Mouse (Mus musculus): Measurements from ENCODE around the gene Iqcg.

DNA sequence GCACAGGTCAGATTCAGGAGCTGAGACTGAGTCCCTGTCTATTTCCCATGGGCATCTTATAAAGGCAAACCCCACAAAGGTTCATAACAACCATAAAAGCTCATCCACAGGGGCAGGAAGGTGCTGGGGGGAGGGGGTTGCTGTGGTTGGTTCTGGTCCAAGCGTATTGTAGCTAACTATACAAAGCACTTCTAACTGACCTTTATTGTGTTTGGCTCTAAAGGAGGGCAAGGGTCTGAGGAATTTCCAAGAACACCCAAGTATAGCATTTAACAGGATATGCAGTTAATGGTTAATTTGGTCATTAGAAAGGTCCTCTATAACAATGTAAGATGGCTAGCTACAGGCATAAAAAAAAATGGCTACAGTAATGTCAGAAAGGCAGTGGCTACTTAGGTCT, 13.3 kb downstream of the Iqcg start:
- TF ChIP-seq TCF12 (IDR thresholded peaks at IDR 0.05; ENCODE audit: low read depth, low read length) (no peak), CTCF (IDR thresholded peaks at IDR 0.05 in 2 of 3, conservative IDR thresholded peaks at IDR 0.05 in 1 of 3; ENCODE audit: control insufficient read depth in 1 of 3, insufficient read depth in 1 of 3, low read depth in 2 of 3, low read length in 3 of 3, poor library complexity in 1 of 3, severe bottlenecking in 1 of 3) (no peak), GATA1 (IDR thresholded peaks at IDR 0.05; ENCODE audit: low read depth, low read length) (no peak), POLR2A (IDR thresholded peaks at IDR 0.05; ENCODE audit: control insufficient read depth in 1 of 2, insufficient read depth in 1 of 2, low read depth in 1 of 2, low read length in 2 of 2, poor library complexity in 1 of 2) (no peak), EP300 (IDR thresholded peaks at IDR 0.05; ENCODE audit: low read depth in 1 of 2, low read length in 2 of 2) (no peak), MYC (IDR thresholded peaks at IDR 0.05; ENCODE audit: low read depth, low read length) (no peak), ZMIZ1 (IDR thresholded peaks at IDR 0.05; ENCODE audit: low read depth, low read length) (no peak), E2F4 (IDR thresholded peaks at IDR 0.05; ENCODE audit: borderline replicate concordance, low read depth, low read length) (no peak), TAL1 (IDR thresholded peaks at IDR 0.05; ENCODE audit: low read length) (no peak), CHD2 (IDR thresholded peaks at IDR 0.05; ENCODE audit: low read length) (no peak), RAD21 (IDR thresholded peaks at IDR 0.05; ENCODE audit: low read depth, low read length) (no peak)

Measured in MEL (cell line).